Mouse (Mus musculus): Measurements from ENCODE around the gene Tnfrsf25. TPM values are rescaled to one million over a fixed set of nuclear protein-coding genes. Genes with fewer than 3 reads are reported as not detected.

Tnfrsf25 gene
- polyA plus RNA-seq (2012; ENCODE audit: insufficient read depth, low replicate concordance): 0.56 TPM in 1 of 2 replicates, not detected in the other

DNA sequence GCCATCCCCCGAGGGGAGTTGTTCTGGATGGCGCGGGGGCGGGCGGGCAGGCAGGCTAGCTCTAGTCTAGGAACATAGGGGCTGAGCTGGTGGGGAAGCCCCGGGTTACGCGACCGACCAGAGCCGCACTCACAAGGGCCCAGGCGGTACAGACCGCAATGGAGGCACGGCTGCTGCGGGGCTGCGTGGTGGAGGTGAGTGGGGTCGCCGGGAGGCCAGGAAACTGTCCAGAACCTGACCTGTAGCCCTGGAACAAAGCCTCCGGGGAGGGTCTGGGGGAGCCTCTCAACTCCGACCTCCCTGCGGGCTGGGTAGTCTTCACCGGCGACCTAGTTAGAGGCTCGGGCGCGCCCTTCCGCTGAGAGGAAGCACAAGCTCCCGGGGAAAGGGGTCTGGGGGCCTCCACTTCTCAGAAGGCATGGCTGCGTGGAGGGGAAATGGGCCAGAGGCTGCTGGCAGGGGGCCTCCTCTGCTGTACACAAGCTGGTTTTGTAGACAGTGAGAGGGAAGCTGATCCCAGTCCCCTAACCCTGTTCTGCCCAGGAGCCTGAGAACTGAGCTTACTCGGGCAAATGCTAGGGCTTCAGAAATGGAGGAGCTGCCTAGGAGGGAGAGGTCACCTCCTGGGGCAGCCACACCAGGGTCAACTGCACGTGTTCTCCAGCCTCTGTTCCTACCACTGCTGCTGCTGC lies at the start of gene Tnfrsf25:
Tnfrsf25 (plus strand) TSS at position 14 of the 692 bp plus-strand sequence.
- TF ChIP-seq FLI1 (IDR thresholded peaks at IDR 0.05; ENCODE audit: low read length): no peak
- TF ChIP-seq GATA1 (IDR thresholded peaks at IDR 0.05; ENCODE audit: borderline replicate concordance, low read length): no peak
- peaks cover 78% of the 10 kb centered on the region for H3K27me3 ChIP-seq (replicated peaks)
- peaks cover 24% of the 10 kb centered on the region for H3K36me3 ChIP-seq (replicated peaks; ENCODE audit: low read length)
- peak within 1 kb of the TSS; percentile 88 for H3K4me3 ChIP-seq (replicated peaks)
- peaks cover 10% of the 10 kb centered on the region; the same call in 1 of the 2 replicates for H3K9me3 ChIP-seq
- peaks cover 67% of the 10 kb centered on the region for H3K4me1 ChIP-seq

DNA sequence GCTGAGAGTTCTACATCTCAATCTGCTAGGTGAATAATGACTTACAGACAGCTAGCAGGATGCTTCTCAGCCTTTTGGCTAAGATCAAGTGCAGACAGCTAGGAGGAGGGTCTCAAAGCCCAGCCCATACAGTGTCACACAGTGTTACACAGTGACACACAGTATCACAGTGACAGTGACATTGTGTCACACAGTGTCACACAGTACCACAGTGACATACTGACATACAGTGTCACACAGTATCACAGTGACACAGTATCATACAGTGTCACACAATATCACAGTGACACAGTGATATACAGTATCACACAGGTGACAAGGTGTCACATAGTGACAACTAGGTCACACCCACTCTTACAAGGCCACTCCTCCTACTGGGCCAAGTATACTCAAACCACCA lies 48.5 kb upstream of the Tnfrsf25 start:
- Histone ChIP-seq H3K36me3 (replicated peaks; ENCODE audit: low read length) (peaks cover 18% of the 10 kb centered on the region), H3K4me3 (replicated peaks) (peak overlapping the region; percentile 51), H3K9me3 (no peaks in the 10 kb centered on the region), H3K27me3 (replicated peaks) (peaks cover 12% of the 10 kb centered on the region), H3K4me1 (peaks cover 39% of the 10 kb centered on the region)
- TF ChIP-seq GATA1 (IDR thresholded peaks at IDR 0.05; ENCODE audit: borderline replicate concordance, low read length) (no peak), FLI1 (IDR thresholded peaks at IDR 0.05; ENCODE audit: low read length) (no peak)

DNA sequence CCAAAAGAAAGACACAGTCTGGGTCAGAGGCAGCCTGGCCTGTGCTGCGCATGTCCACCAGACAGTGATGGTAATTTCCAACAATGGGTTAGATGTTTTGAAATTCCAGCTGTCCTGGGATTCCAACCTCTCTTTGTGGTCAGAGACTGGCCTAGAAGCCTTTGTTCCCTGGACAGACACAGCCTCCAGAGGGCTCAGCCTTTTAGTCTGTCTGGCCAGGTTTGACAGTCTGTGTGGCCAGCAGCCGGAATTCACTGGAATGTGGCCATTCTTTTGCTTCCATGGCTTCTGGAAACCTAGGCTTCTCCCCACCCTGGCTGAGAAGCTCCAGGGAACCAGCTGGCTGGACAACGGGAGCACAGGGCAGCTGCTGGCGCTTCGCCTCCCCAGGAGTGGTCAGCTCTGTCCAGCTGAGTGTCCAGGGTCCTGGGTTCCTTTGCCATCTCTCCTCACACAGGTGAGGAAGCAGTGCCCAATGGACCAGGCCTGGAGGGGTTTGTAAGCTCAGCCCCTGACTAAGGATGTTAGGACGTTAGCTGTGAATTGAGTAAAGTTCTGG lies 47.5 kb upstream of the Tnfrsf25 start:
- TF ChIP-seq GATA1 (IDR thresholded peaks at IDR 0.05; ENCODE audit: borderline replicate concordance, low read length) (no peak), FLI1 (IDR thresholded peaks at IDR 0.05; ENCODE audit: low read length) (no peak)
- H3K4me3 ChIP-seq (replicated peaks): no peak overlapping the region
- no peaks in the 10 kb centered on the region for H3K9me3 ChIP-seq

GRCm38 (mm10) chr4:152069245-152069644 lies 46.5 kb upstream of the Tnfrsf25 start:
- TF ChIP-seq GATA1 (IDR thresholded peaks at IDR 0.05; ENCODE audit: borderline replicate concordance, low read length) (no peak), FLI1 (IDR thresholded peaks at IDR 0.05; ENCODE audit: low read length) (no peak)
- peaks cover 52% of the 10 kb centered on the region for H3K4me1 ChIP-seq

More for the DNA sequence above, 47.5 kb upstream of the Tnfrsf25 start:
- H3K4me1 ChIP-seq: peaks cover 45% of the 10 kb centered on the region
- peaks cover 13% of the 10 kb centered on the region for H3K27me3 ChIP-seq (replicated peaks)
- H3K36me3 ChIP-seq (replicated peaks; ENCODE audit: low read length): peaks cover 8% of the 10 kb centered on the region

DNA sequence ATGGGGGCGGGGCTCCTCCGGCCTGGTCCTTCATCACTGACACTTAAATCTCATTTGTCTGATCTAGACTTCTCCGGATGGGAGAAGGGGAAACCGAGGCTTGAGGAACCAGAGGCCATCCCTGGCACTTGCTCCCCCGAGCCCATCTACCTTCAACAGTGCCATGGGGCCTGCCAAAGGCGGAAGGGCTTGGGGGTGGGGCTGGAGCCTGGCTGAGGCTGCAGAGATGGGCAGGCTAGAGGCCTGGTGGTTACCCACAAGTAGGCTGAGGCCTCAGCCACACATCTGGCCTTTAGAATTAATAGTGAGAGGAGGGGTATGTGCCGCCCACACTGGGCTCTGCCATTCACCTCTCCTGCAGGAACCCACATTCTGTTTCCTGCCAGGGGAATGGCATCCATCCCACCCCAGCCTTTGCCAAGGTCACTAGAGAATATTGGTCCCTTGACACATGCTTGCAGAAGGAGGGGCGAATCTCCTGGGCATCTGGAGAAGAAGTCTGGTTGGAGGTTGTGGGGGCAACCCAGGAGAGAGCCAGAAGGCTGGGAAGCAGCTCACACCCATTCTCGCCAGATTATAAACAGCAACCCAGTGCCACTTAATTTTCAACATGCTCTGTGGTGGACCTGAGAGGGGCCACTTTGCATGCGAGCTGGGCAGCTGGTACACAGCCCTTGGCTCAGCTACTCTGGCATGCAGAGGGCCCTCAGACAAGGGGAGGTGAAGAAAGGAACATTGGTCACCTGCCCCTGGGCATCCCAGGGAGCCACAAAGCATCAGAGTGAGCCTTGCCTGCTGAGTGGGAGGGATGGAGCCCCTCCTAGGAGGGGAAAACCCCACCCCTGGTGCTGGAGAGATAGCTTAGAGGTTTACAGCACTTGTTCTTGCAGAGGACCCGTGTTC lies 45.0 kb upstream of the Tnfrsf25 start:
- Histone ChIP-seq H3K4me1 (peaks cover 56% of the 10 kb centered on the region), H3K36me3 (replicated peaks; ENCODE audit: low read length) (no peaks in the 10 kb centered on the region), H3K9me3 (peaks cover 5% of the 10 kb centered on the region), H3K27me3 (replicated peaks) (peaks cover 35% of the 10 kb centered on the region), H3K4me3 (replicated peaks) (no peak overlapping the region)
- TF ChIP-seq GATA1 (IDR thresholded peaks at IDR 0.05; ENCODE audit: borderline replicate concordance, low read length) (no peak), FLI1 (IDR thresholded peaks at IDR 0.05; ENCODE audit: low read length) (no peak)

More at GRCm38 (mm10) chr4:152069245-152069644, 46.5 kb upstream of the Tnfrsf25 start:
- Histone ChIP-seq H3K27me3 (replicated peaks) (peaks cover 22% of the 10 kb centered on the region), H3K9me3 (peaks cover under 1% of the 10 kb centered on the region; the same call in 1 of the 2 replicates), H3K4me3 (replicated peaks) (no peak overlapping the region), H3K36me3 (replicated peaks; ENCODE audit: low read length) (peaks cover 6% of the 10 kb centered on the region)

DNA sequence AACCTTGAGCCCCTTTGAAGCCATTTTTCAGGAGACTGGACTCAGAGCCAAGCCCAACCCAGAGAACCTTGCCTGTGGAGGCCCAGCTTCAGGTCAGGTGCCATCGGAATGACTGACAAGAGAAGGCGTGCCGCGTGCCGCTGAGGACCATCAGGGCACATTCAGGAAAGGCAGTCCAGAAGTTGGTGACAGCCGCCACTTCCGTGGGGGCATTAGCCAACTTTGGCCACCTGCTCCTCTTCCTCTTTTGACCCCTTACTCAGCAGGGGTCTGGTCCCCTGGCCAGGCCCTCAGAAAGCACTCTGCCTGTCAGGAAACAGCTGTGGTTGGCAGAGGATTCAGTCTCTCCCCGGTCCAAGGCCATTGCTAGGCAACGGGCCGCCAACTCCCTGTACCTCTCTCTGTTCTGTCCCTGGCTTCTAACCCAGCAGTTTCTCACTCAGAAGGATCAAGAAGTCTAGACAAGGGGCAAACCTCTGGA lies 43.6 kb upstream of the Tnfrsf25 start, which contains the start of gene Plekhg5:
Plekhg5 (plus strand) TSS at position 378 of the 481 bp plus-strand sequence.
- peaks cover 48% of the 10 kb centered on the region for H3K27me3 ChIP-seq (replicated peaks)

GRCm38 (mm10) chr4:152072655-152073054 lies 43.1 kb upstream of the Tnfrsf25 start:
- TF ChIP-seq GATA1 (IDR thresholded peaks at IDR 0.05; ENCODE audit: borderline replicate concordance, low read length) (no peak), FLI1 (IDR thresholded peaks at IDR 0.05; ENCODE audit: low read length) (no peak)
- H3K36me3 ChIP-seq (replicated peaks; ENCODE audit: low read length): no peaks in the 10 kb centered on the region
- H3K4me3 ChIP-seq (replicated peaks): peak overlapping the region; percentile 67
- H3K4me1 ChIP-seq: peaks cover 55% of the 10 kb centered on the region
- peaks cover 5% of the 10 kb centered on the region for H3K9me3 ChIP-seq
- H3K27me3 ChIP-seq (replicated peaks): peaks cover 52% of the 10 kb centered on the region

More for the DNA sequence above, 43.6 kb upstream of the Tnfrsf25 start, which contains the start of gene Plekhg5:
- Histone ChIP-seq H3K36me3 (replicated peaks; ENCODE audit: low read length) (no peaks in the 10 kb centered on the region), H3K9me3 (peaks cover 5% of the 10 kb centered on the region), H3K4me1 (peaks cover 55% of the 10 kb centered on the region), H3K4me3 (replicated peaks) (peak within 1 kb of the TSS; percentile 78)
- TF ChIP-seq FLI1 (IDR thresholded peaks at IDR 0.05; ENCODE audit: low read length) (no peak), GATA1 (IDR thresholded peaks at IDR 0.05; ENCODE audit: borderline replicate concordance, low read length) (no peak)

DNA sequence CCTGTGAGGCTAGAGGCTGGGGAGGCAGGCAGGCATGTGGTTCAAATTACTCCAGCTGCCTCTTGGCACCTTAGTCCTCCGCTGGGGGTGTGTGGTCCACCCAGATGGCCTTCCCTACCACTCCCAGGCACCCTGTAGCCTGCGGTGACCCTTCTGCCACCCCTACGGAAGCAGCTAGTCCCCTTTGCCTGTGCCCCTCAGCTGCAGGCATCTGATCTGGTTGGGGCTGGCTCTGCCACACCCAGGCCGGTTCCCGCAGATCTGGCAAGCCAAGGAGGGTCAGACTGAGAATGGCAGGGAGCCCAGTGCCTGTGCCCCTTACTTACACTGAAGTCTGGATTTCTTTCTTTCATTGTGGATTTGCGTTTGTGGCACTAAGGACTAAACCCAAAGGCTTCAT lies 42.0 kb upstream of the Tnfrsf25 start:
- peak overlapping the region; percentile 78 for H3K4me3 ChIP-seq (replicated peaks)
- H3K4me1 ChIP-seq: peaks cover 66% of the 10 kb centered on the region
- H3K36me3 ChIP-seq (replicated peaks; ENCODE audit: low read length): no peaks in the 10 kb centered on the region
- peaks cover 44% of the 10 kb centered on the region for H3K27me3 ChIP-seq (replicated peaks)
- peaks cover 5% of the 10 kb centered on the region for H3K9me3 ChIP-seq
- TF ChIP-seq FLI1 (IDR thresholded peaks at IDR 0.05; ENCODE audit: low read length) (no peak), GATA1 (IDR thresholded peaks at IDR 0.05; ENCODE audit: borderline replicate concordance, low read length) (no peak)

GRCm38 (mm10) chr4:152074548-152074947 lies 41.2 kb upstream of the Tnfrsf25 start:
- TF ChIP-seq GATA1 (IDR thresholded peaks at IDR 0.05; ENCODE audit: borderline replicate concordance, low read length): no peak
- no peak for TF ChIP-seq FLI1 (IDR thresholded peaks at IDR 0.05; ENCODE audit: low read length)
- Histone ChIP-seq H3K9me3 (peaks cover 5% of the 10 kb centered on the region), H3K4me3 (replicated peaks) (no peak overlapping the region), H3K27me3 (replicated peaks) (peaks cover 41% of the 10 kb centered on the region), H3K4me1 (peaks cover 63% of the 10 kb centered on the region), H3K36me3 (replicated peaks; ENCODE audit: low read length) (no peaks in the 10 kb centered on the region)

Measured in megakaryocyte, embryonic 14.5 days (primary cell).